Mouse (Mus musculus): Measurements from ENCODE around the gene H2afv.

DNA sequence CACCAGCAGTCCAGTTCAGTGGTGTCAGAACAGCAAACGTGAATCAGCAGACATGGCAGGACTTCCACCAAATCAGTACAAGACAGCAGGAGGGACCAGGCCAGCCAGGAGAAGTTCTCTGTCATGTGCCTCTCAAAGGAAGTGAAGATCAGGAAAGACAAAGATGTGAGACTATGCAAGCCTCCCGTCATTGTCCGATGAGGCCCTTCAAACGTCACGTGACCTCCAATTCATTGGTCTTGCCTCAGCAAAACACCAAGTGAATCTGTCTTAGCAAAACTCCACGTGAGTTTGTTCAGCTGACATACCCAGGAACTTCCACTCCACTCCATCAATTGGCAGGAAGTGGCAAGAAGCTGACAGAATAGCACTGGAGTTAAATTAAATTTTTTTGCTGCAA is 11.8 kb upstream of the H2afv start:
- TF ChIP-seq CTCF (IDR thresholded peaks at IDR 0.05; ENCODE audit: insufficient read depth, low read depth, low read length) (no peak), POLR2A (IDR thresholded peaks at IDR 0.05; ENCODE audit: insufficient read depth, low read depth, low read length) (no peak)

Data from olfactory bulb, adult 2 months (tissue).